Mouse (Mus musculus) liver, embryonic 16.5 days (tissue): ENCODE measurements around the gene Zg16. TPM values are rescaled to one million over a fixed set of nuclear protein-coding genes. Genes with fewer than 3 reads are reported as not detected.

Experiments
- ATAC-seq: fragments of 200-750 bp; cut with Nextera tagmentation; 2 replicates; pipeline ENCODE4 v1.8.0; 2017; ENCODE audit warnings: low read depth, mild to moderate bottlenecking, moderate number of reproducible peaks, moderate library complexity
- H3K27ac ChIP-seq: fragments of 300-500 bp; sonication (generic); 2 replicates; pipeline ENCODE4 v1.5.1; 2014; ENCODE audit warnings: mild to moderate bottlenecking, low read length
- H3K27me3 ChIP-seq: fragments of 300-500 bp; sonication (generic); 2 replicates; pipeline ENCODE4 v1.6.1; 2014; ENCODE audit warnings: low read depth, low read length, mixed read lengths; ENCODE audit not compliant: control insufficient read depth, insufficient read depth
- H3K36me3 ChIP-seq: fragments of 300-500 bp; sonication (generic); 2 replicates; pipeline ENCODE4 v1.6.1; 2014; ENCODE audit warnings: mild to moderate bottlenecking; ENCODE audit not compliant: control insufficient read depth, insufficient read depth
- H3K4me1 ChIP-seq: fragments of 300-500 bp; sonication (generic); 2 replicates; pipeline ENCODE4 v1.6.1; 2014; ENCODE audit warnings: low read depth, low read length, mixed read lengths; ENCODE audit not compliant: control insufficient read depth
- H3K4me2 ChIP-seq: fragments of 300-500 bp; sonication (generic); 2 replicates; pipeline ENCODE4 v1.6.1; 2014; ENCODE audit warnings: low read depth, low read length, mixed read lengths
- H3K4me3 ChIP-seq: fragments of 300-500 bp; sonication (generic); 2 replicates; pipeline ENCODE4 v1.5.1; 2014; ENCODE audit warnings: low read depth, mild to moderate bottlenecking, low read length
- H3K9ac ChIP-seq: fragments of 300-500 bp; sonication (generic); 2 replicates; pipeline ENCODE4 v1.6.1; 2014; ENCODE audit warnings: low read depth, low read length
- H3K9me3 ChIP-seq: fragments of 300-500 bp; sonication (generic); replicated peaks from 2 replicates; pipeline ENCODE4 v1.6.1; 2016; ENCODE audit warnings: low read length; ENCODE audit not compliant: control insufficient read depth
- WGBS: fragments of 180-500 bp; shearing (Covaris S2); extraction: QIAGEN DNeasy Blood & Tissue Kit; methylation state at CpG from one replicate; pipeline ENCODE4 v1.1.7; 2014; ENCODE audit not compliant: insufficient replicate concordance; 5-methylcytosine and 5-hydroxymethylcytosine counted together
- polyA plus RNA-seq: library from polyadenylated mRNA; unstranded; fragments of >200 nt; fragmentation: Nextera tagmentation; extraction: Ambion mirVana; gene quantifications from 2 replicates; pipeline ENCODE4 v1.2.1, GENCODE M21; 2015

The Zg16 gene
- polyA plus RNA-seq, 1 experiment from 2014 or later = 0.58 TPM

DNA sequence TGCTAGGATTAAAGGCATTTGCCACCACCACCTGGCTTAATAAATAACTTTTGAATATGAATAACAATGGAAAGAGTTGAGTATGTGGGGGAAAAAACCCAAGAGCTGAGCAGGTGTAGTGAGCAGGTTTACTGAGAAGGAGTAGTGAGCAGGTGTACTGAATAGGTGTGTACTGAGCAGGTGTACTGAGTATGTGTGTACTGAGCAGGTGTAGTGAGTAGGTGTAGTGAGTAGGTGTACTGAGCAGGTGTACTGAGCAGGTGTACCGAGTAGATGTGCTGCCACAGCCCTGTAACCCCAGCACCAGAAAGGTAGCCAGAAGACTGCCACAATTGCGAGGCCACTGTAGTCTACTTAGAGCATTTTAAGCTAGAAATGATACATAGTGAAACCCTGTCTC lies 2.3 kb downstream of the Zg16 start:
- peaks cover 37% of the 10 kb centered on the region for H3K4me1 ChIP-seq
- H3K9ac ChIP-seq = no peak overlapping the region
- H3K9me3 ChIP-seq = no peaks in the 10 kb centered on the region
- no peak overlapping the region for H3K4me3 ChIP-seq
- H3K4me2 ChIP-seq = no peak overlapping the region
- no peaks in the 10 kb centered on the region for H3K27me3 ChIP-seq
- ATAC-seq = no peak
- no peak overlapping the region; the same call in 1 of the 2 replicates for H3K27ac ChIP-seq
- H3K36me3 ChIP-seq = no peaks in the 10 kb centered on the region
- WGBS = 78% methylated on average over 2 of the region's 2 CpGs

DNA sequence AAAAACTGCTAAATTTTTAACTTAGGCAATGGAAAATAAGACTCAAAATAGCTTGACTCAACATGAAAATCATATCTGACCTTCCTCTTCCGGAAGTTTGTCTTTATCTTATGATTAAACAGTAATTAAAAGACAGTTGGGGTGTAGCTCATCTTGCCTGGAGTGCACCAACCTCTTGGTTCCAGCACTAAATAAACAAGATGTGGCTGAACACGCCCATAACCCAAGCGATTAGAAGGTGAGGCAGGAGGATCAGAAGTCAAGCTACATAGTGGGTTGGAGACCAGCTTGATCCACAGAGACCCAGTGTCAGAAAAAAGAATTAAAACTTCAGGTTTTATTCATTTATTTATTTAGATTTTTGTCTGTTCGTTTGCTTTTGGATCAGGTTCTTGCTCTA lies 3.4 kb downstream of the Zg16 start:
- no peaks in the 10 kb centered on the region for H3K9me3 ChIP-seq
- H3K9ac ChIP-seq = no peak overlapping the region
- H3K4me1 ChIP-seq = peaks cover 26% of the 10 kb centered on the region
- H3K4me3 ChIP-seq = no peak overlapping the region
- 29% methylated on average over 4 of the region's 4 CpGs for WGBS
- H3K4me2 ChIP-seq = no peak overlapping the region
- peak; percentile 65 for ATAC-seq
- H3K27me3 ChIP-seq = no peaks in the 10 kb centered on the region
- no peaks in the 10 kb centered on the region for H3K36me3 ChIP-seq
- 0 out of 2 replicates have a peak overlapping the region, but pooled peaks have one; percentile 22 for H3K27ac ChIP-seq

DNA sequence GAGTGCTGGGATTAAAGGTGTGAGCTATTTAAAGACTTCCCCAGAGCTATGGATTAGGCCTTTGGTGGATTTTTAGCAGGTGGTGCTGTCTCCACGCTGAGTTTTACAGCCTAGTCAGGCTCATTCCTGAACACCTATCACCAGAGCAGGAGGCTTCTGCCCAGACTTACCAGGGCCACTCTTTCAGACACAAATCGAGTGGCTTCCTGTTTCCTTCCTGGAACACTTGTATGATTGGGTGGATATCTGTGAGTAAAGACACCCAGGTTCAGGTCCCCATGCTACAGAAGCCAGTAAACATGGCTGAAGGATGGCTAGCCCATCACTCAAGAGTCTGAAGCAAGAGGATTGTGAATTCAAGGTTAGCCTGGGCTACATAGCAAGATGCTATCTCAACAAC lies 4.1 kb downstream of the Zg16 start:
- H3K27me3 ChIP-seq = no peaks in the 10 kb centered on the region
- ATAC-seq = no peak
- WGBS = 16% methylated on average over 2 of the region's 2 CpGs
- H3K4me3 ChIP-seq = no peak overlapping the region
- H3K27ac ChIP-seq = no peak overlapping the region
- H3K36me3 ChIP-seq = no peaks in the 10 kb centered on the region
- no peak overlapping the region for H3K4me2 ChIP-seq
- H3K4me1 ChIP-seq = peaks cover 23% of the 10 kb centered on the region
- no peaks in the 10 kb centered on the region for H3K9me3 ChIP-seq
- no peak overlapping the region for H3K9ac ChIP-seq

DNA sequence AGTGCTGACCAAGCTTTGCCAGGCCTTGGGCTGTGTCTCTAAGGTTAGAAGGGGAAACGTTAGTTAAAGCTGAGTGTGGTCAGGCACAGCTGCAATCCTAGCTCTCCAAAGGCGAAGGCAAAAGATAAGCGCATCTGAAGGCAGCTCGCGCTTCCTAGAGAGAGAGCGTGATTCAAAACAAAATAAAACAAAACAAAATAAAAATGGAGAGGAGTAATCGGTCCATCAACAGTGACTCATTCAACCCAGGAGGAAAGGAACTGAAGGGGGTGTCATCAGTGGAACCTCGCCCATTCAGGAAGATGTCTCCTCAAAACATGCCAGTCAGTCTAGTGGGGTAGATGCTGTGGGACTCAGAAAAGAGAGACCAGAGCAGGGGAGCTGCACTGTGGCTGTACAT lies 4.9 kb downstream of the Zg16 start:
- Histone ChIP-seq H3K4me3 (no peak overlapping the region), H3K9ac (no peak overlapping the region), H3K9me3 (no peaks in the 10 kb centered on the region), H3K4me1 (peaks cover 22% of the 10 kb centered on the region), H3K36me3 (no peaks in the 10 kb centered on the region), H3K27me3 (no peaks in the 10 kb centered on the region), H3K4me2 (no peak overlapping the region), H3K27ac (no peak overlapping the region)
- ATAC-seq = no peak
- WGBS = 38% methylated on average over 8 of the region's 8 CpGs

DNA sequence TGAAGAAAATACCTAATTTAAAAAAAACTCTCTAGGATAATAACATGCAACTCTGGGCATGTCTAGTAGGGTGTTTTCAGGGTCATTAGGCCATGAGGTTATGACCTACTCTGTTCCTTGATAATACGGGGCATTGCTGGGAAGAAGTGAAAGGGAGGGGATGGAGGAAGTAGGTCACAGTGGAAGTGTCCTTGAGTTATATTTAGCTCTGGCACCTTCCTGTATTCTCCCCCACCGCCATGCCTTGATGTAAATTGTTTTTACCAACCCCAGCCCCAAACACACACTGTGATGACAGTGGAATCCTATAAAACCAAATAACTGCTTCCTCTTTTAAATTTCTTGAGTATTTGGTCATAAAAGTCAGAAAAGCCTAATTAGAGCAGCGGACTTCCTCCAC lies 7.1 kb downstream of the Zg16 start:
- no peak overlapping the region for H3K4me2 ChIP-seq
- ATAC-seq = no peak
- H3K9ac ChIP-seq = no peak overlapping the region

DNA sequence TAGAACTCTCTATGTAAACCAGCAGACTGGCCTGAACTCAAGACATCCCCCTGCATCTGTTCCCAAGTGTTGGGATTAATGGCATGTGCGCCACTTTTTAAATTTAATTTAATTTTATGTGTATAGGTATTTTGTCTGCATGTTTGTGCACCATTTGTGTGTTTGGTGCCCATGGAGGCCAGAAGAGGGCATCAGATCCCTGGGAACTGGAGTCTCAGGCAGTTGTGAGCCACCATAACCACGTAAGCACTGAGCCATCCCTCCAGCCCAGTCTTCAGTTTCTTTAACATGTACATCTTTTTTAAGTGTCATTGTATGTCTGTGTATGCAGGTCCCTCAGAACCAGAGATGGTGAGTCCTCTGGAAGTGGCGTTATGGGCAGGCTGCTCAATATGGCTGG lies 9.4 kb downstream of the Zg16 start:
- no peak overlapping the region for H3K27ac ChIP-seq
- 65% methylated on average over 3 of the region's 3 CpGs for WGBS
- no peak for ATAC-seq

More for the DNA sequence above, 7.1 kb downstream of the Zg16 start:
- Histone ChIP-seq H3K4me3 (no peak overlapping the region), H3K27ac (no peak overlapping the region), H3K4me1 (peaks cover 11% of the 10 kb centered on the region), H3K9me3 (no peaks in the 10 kb centered on the region), H3K27me3 (no peaks in the 10 kb centered on the region), H3K36me3 (no peaks in the 10 kb centered on the region)
- WGBS = 55% methylated on average over 3 of the region's 3 CpGs

GRCm38 (mm10) chr7:127076188-127076587 lies 10.9 kb downstream of the Zg16 start:
- H3K36me3 ChIP-seq = no peaks in the 10 kb centered on the region
- H3K27ac ChIP-seq = no peak overlapping the region
- no peaks in the 10 kb centered on the region for H3K4me1 ChIP-seq
- no peak overlapping the region for H3K9ac ChIP-seq
- no peak for ATAC-seq
- 84% methylated on average over 5 of the region's 5 CpGs for WGBS
- no peak overlapping the region for H3K4me2 ChIP-seq
- H3K4me3 ChIP-seq = no peak overlapping the region
- H3K27me3 ChIP-seq = no peaks in the 10 kb centered on the region
- no peaks in the 10 kb centered on the region for H3K9me3 ChIP-seq

More for the DNA sequence above, 9.4 kb downstream of the Zg16 start:
- H3K27me3 ChIP-seq = no peaks in the 10 kb centered on the region
- H3K9me3 ChIP-seq = no peaks in the 10 kb centered on the region
- H3K4me3 ChIP-seq = no peak overlapping the region
- H3K9ac ChIP-seq = no peak overlapping the region
- H3K36me3 ChIP-seq = no peaks in the 10 kb centered on the region
- no peaks in the 10 kb centered on the region for H3K4me1 ChIP-seq
- H3K4me2 ChIP-seq = no peak overlapping the region

DNA sequence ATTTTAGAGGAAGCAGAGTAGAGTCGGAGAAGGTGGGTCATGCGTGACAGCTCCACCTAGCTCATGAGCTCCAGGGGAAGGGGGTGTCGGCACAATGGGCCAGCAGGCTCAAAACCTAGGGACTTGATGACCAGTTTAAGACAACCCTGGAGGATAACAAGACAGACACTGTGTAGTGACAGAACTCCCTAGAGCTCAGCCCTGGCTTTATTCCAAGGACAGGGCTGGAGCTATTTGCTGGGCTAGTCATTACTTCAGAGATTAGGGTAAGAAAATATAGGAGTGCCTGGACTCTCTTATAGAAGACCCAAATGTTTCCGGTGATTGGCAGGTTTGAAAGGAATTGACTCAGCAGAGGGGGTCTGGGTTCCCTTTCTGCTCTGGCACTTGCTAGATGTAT lies 13.9 kb downstream of the Zg16 start:
- no peaks in the 10 kb centered on the region for H3K27me3 ChIP-seq
- H3K27ac ChIP-seq = no peak overlapping the region
- no peaks in the 10 kb centered on the region for H3K9me3 ChIP-seq
- no peak overlapping the region for H3K9ac ChIP-seq
- no peak overlapping the region for H3K4me2 ChIP-seq
- H3K4me1 ChIP-seq = no peaks in the 10 kb centered on the region
- 76% methylated on average over 4 of the region's 4 CpGs for WGBS
- H3K36me3 ChIP-seq = no peaks in the 10 kb centered on the region
- H3K4me3 ChIP-seq = no peak overlapping the region
- no peak for ATAC-seq

DNA sequence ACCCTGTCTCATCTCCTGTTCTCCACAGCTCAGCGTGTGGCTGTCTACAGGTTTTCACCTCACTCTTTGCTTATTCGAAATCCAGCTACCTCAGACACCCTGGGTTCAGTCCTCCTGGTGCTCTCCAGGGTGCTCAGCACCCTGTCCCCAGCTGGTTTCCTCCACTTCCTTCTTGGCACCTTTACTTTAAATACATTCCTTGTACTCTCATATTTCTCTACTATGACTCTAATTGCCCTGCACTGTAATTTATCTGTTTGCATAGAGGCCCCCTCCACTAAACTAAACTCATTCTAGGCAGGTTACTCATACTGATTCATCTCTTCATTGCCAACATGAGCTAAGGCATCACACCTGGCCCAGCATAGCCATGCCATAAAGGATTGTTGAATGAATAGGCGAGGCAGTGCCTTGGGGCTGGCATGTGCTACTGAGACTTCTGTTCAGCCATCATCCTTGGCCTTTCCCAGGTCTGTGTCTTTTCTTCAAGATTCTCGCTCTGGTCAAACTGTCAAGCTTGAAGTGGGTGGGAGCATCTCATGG lies 16.2 kb downstream of the Zg16 start:
- no peak overlapping the region for H3K4me2 ChIP-seq
- no peak overlapping the region for H3K9ac ChIP-seq
- WGBS = 57% methylated on average over 4 of the region's 4 CpGs
- H3K9me3 ChIP-seq = no peaks in the 10 kb centered on the region
- no peaks in the 10 kb centered on the region for H3K4me1 ChIP-seq
- no peaks in the 10 kb centered on the region for H3K36me3 ChIP-seq
- ATAC-seq = no peak
- H3K27ac ChIP-seq = no peak overlapping the region
- no peaks in the 10 kb centered on the region for H3K27me3 ChIP-seq
- H3K4me3 ChIP-seq = no peak overlapping the region
